Mouse (Mus musculus) stomach, postnatal 0 days (tissue): ENCODE results near the gene Pitpnm1. TPM values are rescaled to one million over a fixed set of nuclear protein-coding genes. Genes with fewer than 3 reads are reported as not detected.
"Not testable (repeated sequence)": the region's sequence is repeated elsewhere in the genome, so short reads cannot be mapped to it uniquely, and the experiment has no call there.

ENCODE experiments used
- ATAC-seq: fragments of 200-750 bp; cut with Nextera tagmentation; 2 replicates; pipeline ENCODE4 v1.8.0; 2017; ENCODE audit not compliant: low FRiP score, low TSS enrichment
- DNase-seq: peaks from one replicate; pipeline ENCODE4 v3.0.0-alpha.2; 2016; ENCODE audit warnings: low spot score
- H3K27ac ChIP-seq: fragments of 300-500 bp; sonication (generic); replicated peaks from 2 replicates; pipeline ENCODE4 v1.5.1; 2014; ENCODE audit warnings: mild to moderate bottlenecking, control low read depth
- H3K27me3 ChIP-seq: fragments of 300-500 bp; sonication (generic); 2 replicates; pipeline ENCODE4 v1.6.1; 2014; ENCODE audit warnings: low read length; ENCODE audit not compliant: control insufficient read depth, insufficient read depth
- H3K36me3 ChIP-seq: fragments of 300-500 bp; sonication (generic); 2 replicates; pipeline ENCODE4 v1.6.1; 2014; ENCODE audit warnings: low read length, mixed read lengths; ENCODE audit not compliant: control insufficient read depth, insufficient read depth
- H3K4me1 ChIP-seq: fragments of 300-500 bp; sonication (generic); replicated peaks from 2 replicates; pipeline ENCODE4 v1.6.1; 2014; ENCODE audit warnings: antibody characterized with exemption; ENCODE audit not compliant: control insufficient read depth, insufficient read depth
- H3K4me2 ChIP-seq: fragments of 300-500 bp; sonication (generic); replicated peaks from 2 replicates; pipeline ENCODE4 v1.6.1; 2014; ENCODE audit warnings: low read depth, mild to moderate bottlenecking, control low read depth, moderate library complexity
- H3K4me3 ChIP-seq: fragments of 300-500 bp; sonication (generic); 2 replicates; pipeline ENCODE4 v1.5.1; 2014; ENCODE audit warnings: low read depth, low read length, control low read depth
- H3K9ac ChIP-seq: fragments of 300-500 bp; sonication (generic); 2 replicates; pipeline ENCODE4 v1.6.1; 2014; ENCODE audit warnings: mild to moderate bottlenecking, low read length, control low read depth, mixed read lengths
- H3K9me3 ChIP-seq: fragments of 300-500 bp; sonication (generic); 2 replicates; pipeline ENCODE4 v1.6.1; 2016; ENCODE audit warnings: low read length; ENCODE audit not compliant: control insufficient read depth
- CTCF ChIP-seq: IDR thresholded peaks from 2 replicates; pipeline ENCODE4 v1.5.1; 2016; ENCODE audit warnings: antibody characterized with exemption, low read depth, mild to moderate bottlenecking, moderate library complexity
- EP300 ChIP-seq: optimal IDR thresholded peaks from 2 replicates; pipeline ENCODE3; 2016; ENCODE audit warnings: antibody characterized with exemption
- WGBS: fragments of 180-500 bp; shearing (Covaris S2); extraction: QIAGEN DNeasy Blood & Tissue Kit; methylation state at CpG from one replicate; pipeline ENCODE4 v1.1.7; 2014; 5-methylcytosine and 5-hydroxymethylcytosine counted together
- polyA plus RNA-seq: library from polyadenylated mRNA; unstranded; fragments of >200 nt; fragmentation: Nextera tagmentation; extraction: Ambion mirVana; gene quantifications from 2 replicates; pipeline ENCODE4 v1.2.1, GENCODE M21; 2015

Gene Pitpnm1
- polyA plus RNA-seq, 1 experiment from 2014 or later = 8.3 TPM

GRCm38 (mm10) chr19:4130106-4130505, 30.3 kb downstream of the Pitpnm1 start:
- Histone ChIP-seq H3K27me3 (no peaks in the 10 kb centered on the region), H3K36me3 (peaks cover 20% of the 10 kb centered on the region), H3K4me2 (no peak overlapping the region), H3K4me3 (no peak overlapping the region), H3K4me1 (0 out of 2 replicates have a peak, but pooled peaks cover 3% of the 10 kb centered on the region), H3K9ac (no peak overlapping the region), H3K9me3 (no peaks in the 10 kb centered on the region), H3K27ac (no peak overlapping the region)
- ATAC-seq (no peak), DNase-seq (no peak)
- TF ChIP-seq EP300 = no peak
- TF ChIP-seq CTCF = no peak
- 79% methylated on average over 4 of the region's 4 CpGs for WGBS

- Histone ChIP-seq H3K9ac (no peak overlapping the region), H3K27me3 (no peaks in the 10 kb centered on the region), H3K27ac (no peak overlapping the region), H3K4me2 (no peak overlapping the region), H3K4me3 (no peak overlapping the region), H3K4me1 (0 out of 2 replicates have a peak, but pooled peaks cover 3% of the 10 kb centered on the region), H3K36me3 (peaks cover 20% of the 10 kb centered on the region), H3K9me3 (no peaks in the 10 kb centered on the region)
- 83% methylated on average over 5 of the region's 5 CpGs for WGBS
- DNase-seq (no peak), ATAC-seq (no peak)
- TF ChIP-seq EP300 (no peak), CTCF (no peak)
Observed at GRCm38 (mm10) chr19:4131075-4131474, 31.3 kb downstream of the Pitpnm1 start.

- Histone ChIP-seq H3K36me3 (peaks cover 20% of the 10 kb centered on the region), H3K9ac (no peak overlapping the region), H3K4me3 (no peak overlapping the region), H3K27ac (no peak overlapping the region), H3K4me1 (0 out of 2 replicates have a peak, but pooled peaks cover under 1% of the 10 kb centered on the region), H3K9me3 (no peaks in the 10 kb centered on the region), H3K4me2 (no peak overlapping the region), H3K27me3 (no peaks in the 10 kb centered on the region)
- ATAC-seq (no peak), DNase-seq (no peak)
- 79% methylated on average over 2 of the region's 2 CpGs for WGBS
- TF ChIP-seq CTCF (peak; percentile 24; the same call in 1 of the 2 replicates), EP300 (no peak)
Observed at GRCm38 (mm10) chr19:4131768-4132167, 32.0 kb downstream of the Pitpnm1 start.

GRCm38 (mm10) chr19:4134354-4134753, 34.6 kb downstream of the Pitpnm1 start:
- Histone ChIP-seq H3K4me1 (no peaks in the 10 kb centered on the region), H3K9me3 (no peaks in the 10 kb centered on the region), H3K4me3 (no peak overlapping the region), H3K27ac (no peak overlapping the region), H3K9ac (no peak overlapping the region), H3K27me3 (no peaks in the 10 kb centered on the region), H3K4me2 (no peak overlapping the region), H3K36me3 (peaks cover 14% of the 10 kb centered on the region)
- TF ChIP-seq EP300 (no peak), CTCF (no peak)
- no peak for DNase-seq
- no peak for ATAC-seq
- WGBS = 90% methylated on average over 4 of the region's 4 CpGs

- not testable (repeated sequence) for H3K4me1 ChIP-seq, ATAC-seq, H3K36me3 ChIP-seq, H3K9me3 ChIP-seq, H3K27ac ChIP-seq, H3K4me3 ChIP-seq, H3K4me2 ChIP-seq, DNase-seq, H3K9ac ChIP-seq, H3K27me3 ChIP-seq
- WGBS = 78% methylated on average over 6 of the region's 6 CpGs
Observed at GRCm38 (mm10) chr19:4135229-4135962, 35.6 kb downstream of the Pitpnm1 start.

- not testable (repeated sequence) for H3K27me3 ChIP-seq, H3K36me3 ChIP-seq, H3K4me1 ChIP-seq, DNase-seq, H3K9ac ChIP-seq, H3K27ac ChIP-seq, H3K9me3 ChIP-seq, H3K4me2 ChIP-seq, H3K4me3 ChIP-seq
- TF ChIP-seq CTCF = peak; percentile 61
- peak; percentile 53 for ATAC-seq
- WGBS = 10% methylated on average over 7 of the region's 8 CpGs
Observed at GRCm38 (mm10) chr19:4135963-4136345, 36.2 kb downstream of the Pitpnm1 start.
